Mouse (Mus musculus) mouse embryonic stem cell (cell line): ENCODE measurements at regions not wholly inside any gene's neighbourhood (a gene's known extent, or its start where the extent isn't known, plus 50 kb on each side); places are given as distances from the start of the nearest gene placed in this dataset.

ENCODE experiments used
- in situ Hi-C, 2 experiments: fragments of 300-500 bp; cut with MboI; formaldehyde crosslinking; loops; 1 replicate in 1 of 2; 3 replicates in 1 of 2; pipeline ENCODE4 v1.14.3; 2019 to 2020; ENCODE audit warnings: low sequenced_read_pairs in 2 of 2, low pct_unique_long_range_greater_than_20kb in 1 of 2, mixed read lengths in 1 of 2; ENCODE audit not compliant: unreplicated experiment in 1 of 2

GRCm38 (mm10) chr6:147923246-147923645, 123.8 kb upstream of the Far2 start:
- in situ Hi-C loops: no loop called here

DNA sequence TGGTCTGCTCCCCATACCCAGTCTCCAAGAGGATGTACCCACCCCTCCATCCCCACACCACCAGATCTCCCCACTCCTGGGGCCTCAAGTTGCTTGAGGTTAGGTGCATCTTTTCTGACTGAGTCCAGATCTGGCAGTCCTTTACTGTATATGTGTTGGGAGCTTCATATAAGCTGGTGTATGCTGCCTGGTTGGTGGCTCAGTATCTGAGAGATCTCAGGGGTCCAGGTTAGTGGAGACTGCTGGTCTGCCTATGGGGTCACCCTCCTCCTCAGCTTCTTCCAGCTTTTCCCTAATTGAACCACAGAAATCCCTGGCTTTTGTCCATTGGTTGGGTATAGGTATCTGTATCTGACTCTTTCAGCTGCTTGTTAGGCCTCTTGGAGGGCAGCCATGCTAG, 118.1 kb upstream of the Far2 start:
- in situ Hi-C loops: no loop called here

GRCm38 (mm10) chr6:147944020-147944419, 103.0 kb upstream of the Far2 start:
- in situ Hi-C loops: no loop called here

- in situ Hi-C loops: no loop called here
Observed at GRCm38 (mm10) chr6:147944940-147945676, 102.0 kb upstream of the Far2 start.

- in situ Hi-C loops: no loop called here
Observed at GRCm38 (mm10) chr6:147947997-147948396, 99.1 kb upstream of the Far2 start.

GRCm38 (mm10) chr6:147951642-147952041, 95.4 kb upstream of the Far2 start:
- in situ Hi-C loops: no loop called here

DNA sequence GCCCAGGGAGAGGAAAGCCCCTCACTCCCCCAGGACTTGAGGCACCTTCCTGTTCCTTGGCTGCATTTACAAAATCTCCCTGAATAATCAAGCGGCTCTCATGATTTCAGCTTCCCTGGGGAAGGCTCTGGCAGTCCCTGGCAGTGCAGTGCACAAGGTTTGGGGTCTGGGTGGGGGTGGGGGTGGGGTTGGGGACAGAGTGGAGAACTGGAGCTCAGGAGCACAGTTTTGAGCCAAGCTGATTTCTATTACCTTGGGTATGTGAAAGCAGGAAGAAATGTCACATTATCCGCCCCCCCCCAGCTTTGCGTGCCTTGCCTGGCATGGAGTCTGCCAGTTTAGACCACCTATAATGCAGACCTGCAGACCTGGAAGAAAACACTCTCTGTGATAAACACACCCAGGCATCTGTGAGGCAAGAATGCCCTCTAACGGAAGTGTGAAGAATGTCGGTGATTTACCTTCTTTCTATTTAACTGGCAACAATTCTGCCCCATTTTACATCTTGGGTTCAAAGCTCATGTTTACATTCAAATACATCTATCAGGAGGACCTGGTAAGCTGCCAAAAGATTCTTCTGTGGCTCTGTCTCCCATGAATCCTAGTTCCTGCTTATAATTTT, 93.9 kb upstream of the Far2 start:
- in situ Hi-C loops: no loop called here

GRCm38 (mm10) chr6:147953753-147954152, 93.3 kb upstream of the Far2 start:
- in situ Hi-C loops: no loop called here

DNA sequence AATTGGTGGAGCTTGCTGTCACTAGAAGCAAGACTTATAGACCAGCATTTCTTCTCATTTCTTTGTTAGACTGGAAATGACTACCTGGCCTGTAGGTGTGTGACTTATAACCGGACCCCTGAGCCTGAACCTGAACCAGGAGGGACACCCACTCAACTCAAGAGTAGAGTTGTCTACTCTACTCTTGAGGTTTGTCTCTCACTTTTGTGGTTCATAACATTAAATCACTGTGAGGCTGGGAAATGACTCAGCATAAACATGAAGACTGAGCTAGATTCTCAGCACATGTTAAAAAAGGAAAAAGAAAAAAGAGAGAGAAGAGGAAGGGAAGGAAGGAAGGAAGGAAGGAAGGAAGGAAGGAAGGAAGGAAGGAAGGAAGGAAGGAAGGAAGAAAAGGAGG, 92.8 kb upstream of the Far2 start:
- in situ Hi-C loops: no loop called here

GRCm38 (mm10) chr6:147954967-147955830, 91.9 kb upstream of the Far2 start:
- in situ Hi-C loops: no loop called here

- in situ Hi-C loops: no loop called here
Observed at GRCm38 (mm10) chr6:147964739-147965138, 82.3 kb upstream of the Far2 start.

- in situ Hi-C loops: no loop called here
Observed at GRCm38 (mm10) chr6:147970162-147970608, 76.9 kb upstream of the Far2 start.

- in situ Hi-C loops: no loop called here
Observed at GRCm38 (mm10) chr6:147972552-147972951, 74.5 kb upstream of the Far2 start.

DNA sequence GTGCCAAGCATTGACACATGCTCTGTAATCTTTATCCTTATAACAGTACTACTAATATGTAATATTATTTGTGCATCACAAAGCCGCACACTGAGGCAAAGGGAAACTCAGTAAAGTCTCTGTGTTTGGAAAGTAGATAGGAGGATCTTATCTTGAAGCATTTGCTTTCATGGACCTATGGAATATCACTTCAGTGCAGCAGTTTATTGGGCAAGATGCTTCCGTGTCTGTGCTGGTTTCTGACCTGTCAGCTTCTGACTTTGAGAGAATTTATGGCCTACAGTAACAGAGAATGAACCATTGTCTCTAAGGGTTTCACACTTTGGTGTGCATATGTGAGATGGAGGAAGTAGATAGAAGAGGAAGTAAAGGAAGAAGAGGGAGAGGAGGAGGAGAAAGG, 74.0 kb upstream of the Far2 start:
- in situ Hi-C loops: no loop called here

DNA sequence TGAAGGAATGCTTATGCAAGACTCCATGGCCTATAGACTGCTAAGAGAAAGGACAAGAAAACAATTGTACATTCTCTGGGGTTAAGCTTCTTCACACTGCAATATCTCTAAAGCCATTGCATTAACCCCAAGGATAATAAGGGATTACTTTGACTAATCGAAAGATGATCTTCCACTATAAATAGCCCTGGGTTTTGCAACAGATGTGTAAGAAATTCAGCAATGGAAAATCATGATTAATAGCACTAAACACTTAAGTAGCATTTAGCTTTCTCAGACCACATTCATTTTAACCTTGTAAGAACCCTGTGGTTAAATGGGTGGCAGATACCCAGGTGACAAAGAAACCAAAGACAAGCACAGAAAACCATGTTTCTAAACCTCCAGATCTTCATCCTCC, 71.1 kb upstream of the Far2 start:
- in situ Hi-C loops: no loop called here

DNA sequence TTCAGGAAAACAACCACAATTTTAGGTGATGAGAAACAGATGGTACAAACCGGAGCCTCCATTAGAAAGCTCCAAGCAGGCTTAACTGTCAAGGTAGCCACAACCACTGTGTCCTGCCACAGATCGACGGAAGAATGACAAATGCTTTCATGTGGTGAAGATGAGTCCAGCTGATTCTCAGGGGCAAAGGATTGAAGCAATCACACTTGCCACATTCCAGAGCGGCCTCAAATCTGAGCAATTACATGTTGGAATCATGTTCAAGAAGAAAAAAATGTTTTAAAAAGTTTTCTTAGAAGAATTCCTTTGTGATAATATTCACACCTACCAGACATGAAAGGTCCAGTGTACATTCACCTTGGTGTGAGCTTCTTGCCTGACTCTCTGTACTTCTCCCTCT, 57.7 kb upstream of the Far2 start:
- in situ Hi-C loops: no loop called here
